Mouse (Mus musculus): Measurements from ENCODE around the gene Tst.

DNA sequence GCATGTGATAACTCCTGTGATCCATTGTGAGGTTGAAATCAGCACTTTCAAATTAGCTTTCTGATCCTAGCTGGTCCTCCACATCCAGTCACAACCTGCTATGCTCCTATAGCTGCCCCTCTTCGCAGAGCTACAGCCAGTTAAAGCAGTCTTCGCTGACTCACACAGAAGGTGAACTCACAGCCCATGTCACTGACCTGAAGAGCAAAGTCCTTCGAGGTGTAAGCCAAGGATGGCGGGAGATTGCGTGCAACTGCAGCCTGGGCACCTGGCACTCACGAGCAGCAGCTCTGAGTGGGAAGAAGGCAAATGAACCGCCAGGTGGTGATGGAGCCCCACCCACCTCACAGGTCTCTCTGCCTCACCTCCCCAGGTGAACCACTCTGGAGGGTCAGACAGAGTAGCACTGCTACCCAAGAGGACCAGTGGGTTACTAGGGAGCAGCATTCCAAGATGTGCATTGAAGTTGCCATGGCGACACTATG, 10.2 kb downstream of the Tst start, which contains the start of gene Tex33:
- TF ChIP-seq CTCF (IDR thresholded peaks at IDR 0.05; ENCODE audit: borderline replicate concordance, insufficient read depth, low read depth, low read length) (no peak), POLR2A (IDR thresholded peaks at IDR 0.05; ENCODE audit: borderline replicate concordance, insufficient read depth, low read length) (no peak)

All from cerebellum, adult 2 months (tissue).